Mouse (Mus musculus): Measurements from ENCODE around the gene Clec11a.

DNA sequence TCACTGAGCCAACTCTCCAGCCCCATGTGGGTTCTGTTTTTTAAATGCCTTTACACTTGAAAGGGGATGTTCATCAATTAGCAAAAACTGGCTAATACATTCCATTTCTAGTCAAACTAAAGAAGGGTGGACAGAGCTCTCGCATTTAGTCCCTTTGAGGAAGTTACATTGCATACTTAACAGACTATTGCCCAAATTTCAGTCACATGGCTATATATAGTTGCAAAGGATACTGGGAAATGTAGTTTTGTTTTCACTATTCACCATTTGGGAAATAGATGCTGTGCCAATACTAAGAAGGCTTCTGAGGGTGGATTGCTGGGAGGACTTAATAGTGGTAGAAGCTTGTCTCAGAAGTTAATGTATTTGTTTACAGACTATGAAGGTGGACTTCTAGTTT is 25.7 kb downstream of the Clec11a start:
- TF ChIP-seq CTCF (IDR thresholded peaks at IDR 0.05; ENCODE audit: extremely low read depth, insufficient read depth, insufficient read length, insufficient replicate concordance) (no peak), POLR2A (IDR thresholded peaks at IDR 0.05; ENCODE audit: low read depth, low read length) (no peak)

Data from spleen, adult 2 months (tissue).